Mouse (Mus musculus) 416B (cell line): Measurements from ENCODE around the gene Plekhg6.
A peak's percentile ranks its signal among the peaks of the same experiment; 100 is the strongest.

ENCODE experiments used
- DNase-seq: peaks from one replicate; pipeline ENCODE4 v3.0.0; 2011; ENCODE audit warnings: low read depth

The Plekhg6 gene

GRCm38 (mm10) chr6:125385066-125385974, 4.7 kb upstream of the Plekhg6 start:
- no peak for DNase-seq

GRCm38 (mm10) chr6:125382024-125382423, 1.4 kb upstream of the Plekhg6 start:
- no peak for DNase-seq

- no peak for DNase-seq
Measured at GRCm38 (mm10) chr6:125379781-125380180, 812 bp downstream of the Plekhg6 start.

GRCm38 (mm10) chr6:125378621-125379020, 2.0 kb downstream of the Plekhg6 start:
- DNase-seq = no peak

GRCm38 (mm10) chr6:125377582-125378451, 2.8 kb downstream of the Plekhg6 start:
- DNase-seq = peak; percentile 74

GRCm38 (mm10) chr6:125377042-125377441, 3.6 kb downstream of the Plekhg6 start:
- DNase-seq = no peak

- DNase-seq = peak; percentile 73
Measured at GRCm38 (mm10) chr6:125367758-125368371, 12.7 kb downstream of the Plekhg6 start.

GRCm38 (mm10) chr6:125366133-125366532, 14.5 kb downstream of the Plekhg6 start:
- peak; percentile 62 for DNase-seq

- DNase-seq = no peak
Measured at GRCm38 (mm10) chr6:125365522-125365921, 15.1 kb downstream of the Plekhg6 start.

GRCm38 (mm10) chr6:125364448-125364847, 16.1 kb downstream of the Plekhg6 start:
- DNase-seq = no peak

GRCm38 (mm10) chr6:125363451-125364242, 16.9 kb downstream of the Plekhg6 start:
- DNase-seq = no peak

- no peak for DNase-seq
Measured at GRCm38 (mm10) chr6:125363021-125363420, 17.6 kb downstream of the Plekhg6 start.

GRCm38 (mm10) chr6:125361467-125362291, 18.9 kb downstream of the Plekhg6 start:
- peak; percentile 39 for DNase-seq

- no peak for DNase-seq
Measured at GRCm38 (mm10) chr6:125360846-125361245, 19.7 kb downstream of the Plekhg6 start.

GRCm38 (mm10) chr6:125359999-125360398, 20.6 kb downstream of the Plekhg6 start:
- peak; percentile 58 for DNase-seq

GRCm38 (mm10) chr6:125357334-125357733, 23.3 kb downstream of the Plekhg6 start:
- DNase-seq = no peak

GRCm38 (mm10) chr6:125356264-125356663, 24.3 kb downstream of the Plekhg6 start:
- DNase-seq = no peak

- DNase-seq = no peak
Measured at GRCm38 (mm10) chr6:125355197-125355741, 25.3 kb downstream of the Plekhg6 start.

GRCm38 (mm10) chr6:125354352-125355151, 26.0 kb downstream of the Plekhg6 start:
- peak; percentile 78 for DNase-seq
